Mouse (Mus musculus) lung, adult 2 months (tissue): ENCODE data around the gene Cxcr4.

Source experiments
- CTCF ChIP-seq: fragments of 200-500 bp; IDR thresholded peaks from 2 replicates; pipeline ENCODE4 v1.5.1; 2011; ENCODE audit warnings: mild to moderate bottlenecking, low read length, control low read depth; ENCODE audit not compliant: insufficient read depth
- POLR2A ChIP-seq: fragments of 200-500 bp; IDR thresholded peaks from 2 replicates; pipeline ENCODE4 v1.6.1; 2011; ENCODE audit warnings: low read depth, mild to moderate bottlenecking, control low read depth, low read length, borderline replicate concordance; ENCODE audit errors: extremely low read depth

DNA sequence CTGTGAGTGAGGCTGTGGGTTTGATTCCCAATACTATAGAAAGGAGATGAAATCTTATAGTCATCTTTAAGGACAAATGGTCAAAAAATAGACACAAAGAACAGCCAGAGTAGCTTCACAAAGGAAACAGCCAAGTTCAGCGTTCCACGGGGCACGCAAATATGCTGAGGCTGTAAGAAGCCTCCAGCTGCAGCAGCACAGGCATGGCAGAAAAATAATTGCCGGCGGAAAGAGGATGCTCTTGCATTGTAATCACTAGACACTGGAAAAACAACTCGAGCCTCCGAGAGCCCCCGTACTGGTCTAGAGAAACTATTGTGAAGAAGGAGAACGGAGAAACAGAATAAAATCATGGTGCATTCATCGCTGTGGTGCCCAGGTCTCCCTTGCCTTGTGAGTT, 52.5 kb downstream of the Cxcr4 start:
- TF ChIP-seq CTCF (no peak), POLR2A (no peak)
